Mouse (Mus musculus): ENCODE data around the gene Dnm3. TPM values are rescaled to one million over a fixed set of nuclear protein-coding genes. Genes with fewer than 3 reads are reported as not detected.

The Dnm3 gene
- polyA plus RNA-seq, 1 experiment from 2014 or later, result 7.2 TPM

DNA sequence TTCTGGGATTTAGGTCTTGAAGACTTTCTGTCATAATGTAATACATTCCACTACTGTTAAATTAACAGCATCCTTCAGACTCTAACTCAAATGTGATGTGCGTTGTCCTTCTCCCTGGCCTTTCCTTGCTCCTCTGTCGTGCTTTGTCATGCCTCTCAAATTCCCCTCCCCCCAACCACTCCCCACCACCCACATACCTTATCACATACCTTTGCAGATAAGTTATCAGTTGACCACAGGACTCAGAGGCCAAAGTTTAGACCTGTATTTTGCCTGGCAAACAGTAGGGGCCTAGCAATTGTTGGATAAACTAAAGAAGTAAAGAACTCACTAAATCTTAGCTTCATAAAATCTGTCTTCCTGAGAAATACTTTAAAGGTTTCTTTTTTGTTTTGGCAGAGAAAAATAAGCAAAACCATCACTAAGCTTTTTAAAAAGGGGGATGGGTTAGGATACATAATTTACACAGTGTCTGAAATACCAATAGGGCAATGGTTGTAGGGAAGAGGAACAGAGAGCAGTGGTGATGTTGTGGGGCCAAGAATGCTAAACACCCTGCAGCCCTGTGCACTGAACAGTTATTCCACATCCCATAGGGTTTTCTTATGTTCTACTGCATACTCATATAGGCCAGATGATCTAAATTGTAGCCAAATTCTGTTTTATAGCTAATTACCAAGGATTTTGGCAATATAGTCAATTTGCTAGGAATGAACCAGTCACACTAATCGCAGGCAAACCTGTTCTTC, 28.5 kb downstream of the Dnm3 start:
- no peak overlapping the region for H3K4me2 ChIP-seq (ENCODE audit: low read depth, low read length, severe bottlenecking)
- no peaks in the 10 kb centered on the region for H3K36me3 ChIP-seq (ENCODE audit: control insufficient read depth, insufficient read depth, low read length)
- no peaks in the 10 kb centered on the region for H3K9me3 ChIP-seq (ENCODE audit: control insufficient read depth, low read length)
- no peak overlapping the region for H3K4me3 ChIP-seq (ENCODE audit: low read depth, low read length)
- DNase-seq (ENCODE audit: low spot score) (no peak), ATAC-seq (replicated peaks; ENCODE audit: low FRiP score) (no peak)
- H3K27me3 ChIP-seq (ENCODE audit: control insufficient read depth, insufficient read depth, low read length), result no peaks in the 10 kb centered on the region
- no peak overlapping the region for H3K9ac ChIP-seq (ENCODE audit: low read length)
- no peak overlapping the region for H3K27ac ChIP-seq (ENCODE audit: low read depth, low read length)
- WGBS, result 82% methylated on average over 3 of the region's 3 CpGs
- H3K4me1 ChIP-seq (replicated peaks; ENCODE audit: control insufficient read depth, insufficient read depth, low read length), result no peaks in the 10 kb centered on the region

DNA sequence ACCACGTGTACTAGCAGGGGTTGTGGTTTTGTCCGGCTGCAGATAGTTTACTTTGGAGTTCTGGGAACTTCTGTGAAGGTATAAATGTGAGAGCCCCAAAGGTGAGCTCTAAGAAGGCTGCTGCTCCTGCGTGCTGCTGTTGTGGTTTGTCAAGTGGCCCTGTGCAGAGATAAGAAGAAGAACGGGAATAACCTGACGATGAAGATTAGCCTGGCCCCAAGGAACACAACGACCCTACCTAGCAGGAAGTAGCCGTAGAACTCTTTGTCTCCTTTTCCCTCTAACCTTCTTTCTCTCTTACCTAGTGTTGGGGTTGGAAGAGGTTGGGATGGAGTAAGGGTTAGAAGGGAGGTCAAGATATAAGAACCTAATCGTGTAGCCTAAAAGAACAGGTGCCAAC, 33.0 kb downstream of the Dnm3 start:
- Histone ChIP-seq H3K4me3 (ENCODE audit: low read depth, low read length) (no peak overlapping the region), H3K4me1 (replicated peaks; ENCODE audit: control insufficient read depth, insufficient read depth, low read length) (no peaks in the 10 kb centered on the region), H3K27ac (ENCODE audit: low read depth, low read length) (no peak overlapping the region), H3K36me3 (ENCODE audit: control insufficient read depth, insufficient read depth, low read length) (no peaks in the 10 kb centered on the region), H3K4me2 (ENCODE audit: low read depth, low read length, severe bottlenecking) (no peak overlapping the region), H3K9ac (ENCODE audit: low read length) (no peak overlapping the region), H3K27me3 (ENCODE audit: control insufficient read depth, insufficient read depth, low read length) (no peaks in the 10 kb centered on the region), H3K9me3 (ENCODE audit: control insufficient read depth, low read length) (no peaks in the 10 kb centered on the region)
- DNase-seq (ENCODE audit: low spot score), result no peak
- 88% methylated on average over 8 of the region's 8 CpGs for WGBS
- ATAC-seq (replicated peaks; ENCODE audit: low FRiP score), result no peak

DNA sequence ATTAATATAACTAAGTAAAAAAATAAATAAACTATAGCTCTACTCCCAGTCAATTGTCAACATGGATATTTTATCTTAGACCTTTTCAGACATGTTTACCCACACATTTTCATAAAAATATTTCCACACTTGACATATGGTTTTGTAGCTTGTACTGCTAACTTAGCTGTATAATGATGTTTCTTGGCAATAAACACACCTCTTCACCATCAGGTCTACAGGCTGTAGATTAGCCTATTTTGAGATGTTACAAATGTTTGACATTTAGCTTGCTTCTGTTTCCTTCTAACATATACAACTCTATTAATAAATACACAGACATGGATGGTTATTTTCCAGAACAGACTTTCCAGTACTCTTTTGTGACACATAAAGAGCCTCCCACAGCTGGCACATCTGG, 38.3 kb downstream of the Dnm3 start:
- Histone ChIP-seq H3K9me3 (ENCODE audit: control insufficient read depth, low read length) (no peaks in the 10 kb centered on the region), H3K27me3 (ENCODE audit: control insufficient read depth, insufficient read depth, low read length) (no peaks in the 10 kb centered on the region), H3K4me3 (ENCODE audit: low read depth, low read length) (no peak overlapping the region), H3K36me3 (ENCODE audit: control insufficient read depth, insufficient read depth, low read length) (no peaks in the 10 kb centered on the region), H3K9ac (ENCODE audit: low read length) (no peak overlapping the region), H3K4me2 (ENCODE audit: low read depth, low read length, severe bottlenecking) (no peak overlapping the region), H3K27ac (ENCODE audit: low read depth, low read length) (no peak overlapping the region), H3K4me1 (replicated peaks; ENCODE audit: control insufficient read depth, insufficient read depth, low read length) (no peaks in the 10 kb centered on the region)
- no peak for DNase-seq (ENCODE audit: low spot score)
- no peak for ATAC-seq (replicated peaks; ENCODE audit: low FRiP score)

DNA sequence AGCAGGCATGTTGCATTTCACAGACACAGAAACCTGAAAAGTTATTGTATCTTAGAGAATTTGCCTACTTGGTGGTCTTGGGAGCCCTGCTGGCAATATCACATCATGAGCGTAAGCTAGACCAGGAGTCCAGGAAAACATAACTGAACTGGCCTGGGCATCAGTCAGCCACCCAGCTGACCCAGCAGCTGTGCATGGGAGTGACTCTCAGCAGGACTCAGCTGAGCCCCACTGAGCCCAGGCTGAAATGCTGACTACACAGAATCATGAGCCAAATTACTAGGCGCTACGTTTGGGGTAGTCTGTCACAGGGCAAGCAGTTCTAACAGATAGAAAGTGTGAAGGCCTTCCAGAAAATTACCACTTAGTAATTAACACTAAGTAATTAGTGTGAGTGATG, 41.2 kb downstream of the Dnm3 start:
- no peaks in the 10 kb centered on the region for H3K36me3 ChIP-seq (ENCODE audit: control insufficient read depth, insufficient read depth, low read length)
- H3K9ac ChIP-seq (ENCODE audit: low read length), result no peak overlapping the region
- no peak overlapping the region for H3K27ac ChIP-seq (ENCODE audit: low read depth, low read length)
- DNase-seq (ENCODE audit: low spot score), result no peak
- ATAC-seq (replicated peaks; ENCODE audit: low FRiP score), result no peak
- WGBS, result 75% methylated on average over 3 of the region's 3 CpGs
- no peak overlapping the region for H3K4me2 ChIP-seq (ENCODE audit: low read depth, low read length, severe bottlenecking)
- no peaks in the 10 kb centered on the region for H3K9me3 ChIP-seq (ENCODE audit: control insufficient read depth, low read length)
- H3K27me3 ChIP-seq (ENCODE audit: control insufficient read depth, insufficient read depth, low read length), result no peaks in the 10 kb centered on the region
- no peak overlapping the region for H3K4me3 ChIP-seq (ENCODE audit: low read depth, low read length)
- no peaks in the 10 kb centered on the region for H3K4me1 ChIP-seq (replicated peaks; ENCODE audit: control insufficient read depth, insufficient read depth, low read length)

DNA sequence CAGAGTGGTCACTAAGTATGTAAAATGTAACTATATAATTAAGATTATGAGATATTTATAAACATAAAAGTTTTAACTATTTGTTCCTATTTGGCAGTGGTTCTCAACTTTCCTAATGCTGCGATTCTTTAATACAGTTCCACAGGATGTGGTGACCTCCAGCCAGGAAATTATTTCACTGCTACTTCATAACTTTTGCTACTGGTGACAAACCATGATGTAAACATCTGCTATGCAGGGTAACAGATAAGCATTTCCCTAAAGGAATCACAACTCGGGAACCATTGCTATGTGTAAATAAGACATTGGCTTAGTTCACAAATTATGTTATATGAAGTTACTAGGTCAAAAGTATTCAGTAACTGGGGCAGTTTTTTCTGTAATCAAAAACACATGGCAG, 48.9 kb downstream of the Dnm3 start:
- H3K36me3 ChIP-seq (ENCODE audit: control insufficient read depth, insufficient read depth, low read length), result no peaks in the 10 kb centered on the region
- no peak overlapping the region for H3K9ac ChIP-seq (ENCODE audit: low read length)
- WGBS, result 81% methylated on average over 2 of the region's 2 CpGs
- no peaks in the 10 kb centered on the region for H3K4me1 ChIP-seq (replicated peaks; ENCODE audit: control insufficient read depth, insufficient read depth, low read length)
- no peaks in the 10 kb centered on the region for H3K27me3 ChIP-seq (ENCODE audit: control insufficient read depth, insufficient read depth, low read length)
- no peaks in the 10 kb centered on the region for H3K9me3 ChIP-seq (ENCODE audit: control insufficient read depth, low read length)
- no peak overlapping the region for H3K4me2 ChIP-seq (ENCODE audit: low read depth, low read length, severe bottlenecking)
- no peak overlapping the region for H3K4me3 ChIP-seq (ENCODE audit: low read depth, low read length)
- no peak overlapping the region for H3K27ac ChIP-seq (ENCODE audit: low read depth, low read length)
- DNase-seq (ENCODE audit: low spot score) (no peak), ATAC-seq (replicated peaks; ENCODE audit: low FRiP score) (no peak)

DNA sequence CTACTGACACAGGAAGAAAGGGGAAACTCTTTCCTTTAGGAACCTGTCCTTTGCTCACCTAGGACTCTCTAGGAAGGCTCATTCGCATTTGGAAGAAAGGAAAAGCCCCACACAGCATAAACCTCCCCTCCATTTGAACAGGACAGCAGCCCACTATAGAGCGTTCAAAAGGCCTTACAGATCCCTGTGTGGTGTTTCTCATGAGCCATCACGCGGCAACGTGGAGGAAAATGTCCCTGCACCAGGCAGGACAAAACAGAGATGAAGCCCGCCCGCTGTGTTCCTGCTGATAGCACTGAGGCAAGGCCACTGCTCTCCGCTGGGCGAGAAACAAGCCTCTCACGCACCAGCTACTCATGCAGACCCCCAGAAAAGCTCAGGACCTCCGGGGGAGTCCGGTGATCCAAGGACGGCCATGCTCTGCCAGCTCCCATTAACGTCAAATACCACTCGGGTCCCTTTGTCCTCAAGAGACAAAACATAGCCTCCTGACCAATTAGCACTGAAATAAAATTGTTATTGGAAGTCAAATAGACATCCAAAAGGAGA, 51.8 kb downstream of the Dnm3 start:
- Histone ChIP-seq H3K4me3 (ENCODE audit: low read depth, low read length) (no peak overlapping the region), H3K36me3 (ENCODE audit: control insufficient read depth, insufficient read depth, low read length) (no peaks in the 10 kb centered on the region), H3K9me3 (ENCODE audit: control insufficient read depth, low read length) (no peaks in the 10 kb centered on the region), H3K27ac (ENCODE audit: low read depth, low read length) (no peak overlapping the region), H3K27me3 (ENCODE audit: control insufficient read depth, insufficient read depth, low read length) (no peaks in the 10 kb centered on the region), H3K9ac (ENCODE audit: low read length) (no peak overlapping the region), H3K4me1 (replicated peaks; ENCODE audit: control insufficient read depth, insufficient read depth, low read length) (no peaks in the 10 kb centered on the region), H3K4me2 (ENCODE audit: low read depth, low read length, severe bottlenecking) (no peak overlapping the region)
- WGBS, result 41% methylated on average over 15 of the region's 15 CpGs
- DNase-seq (ENCODE audit: low spot score), result peak; percentile 51
- ATAC-seq (replicated peaks; ENCODE audit: low FRiP score), result no peak

DNA sequence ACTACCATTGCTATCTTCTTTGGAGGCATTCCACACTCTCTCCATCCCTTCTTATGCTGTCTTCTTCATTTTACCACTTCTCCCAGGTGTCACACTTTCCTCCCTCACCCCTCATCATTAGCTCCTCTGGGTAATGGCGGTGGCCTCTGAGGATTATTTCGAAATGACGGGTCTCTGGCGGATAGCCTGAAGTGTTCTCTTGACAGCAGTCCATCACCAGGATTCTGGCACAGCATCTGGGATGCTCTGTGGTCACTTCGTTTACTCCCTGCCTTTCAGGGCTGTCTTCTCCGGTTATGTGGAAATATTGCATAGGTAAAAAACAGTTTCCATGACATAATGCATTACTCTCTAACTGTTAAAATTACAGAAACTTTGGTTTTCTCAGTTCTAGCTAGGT, 55.0 kb downstream of the Dnm3 start:
- 84% methylated on average over 6 of the region's 6 CpGs for WGBS
- Histone ChIP-seq H3K9ac (ENCODE audit: low read length) (no peak overlapping the region), H3K9me3 (ENCODE audit: control insufficient read depth, low read length) (no peaks in the 10 kb centered on the region), H3K36me3 (ENCODE audit: control insufficient read depth, insufficient read depth, low read length) (no peaks in the 10 kb centered on the region), H3K4me1 (replicated peaks; ENCODE audit: control insufficient read depth, insufficient read depth, low read length) (no peaks in the 10 kb centered on the region), H3K4me2 (ENCODE audit: low read depth, low read length, severe bottlenecking) (no peak overlapping the region), H3K27ac (ENCODE audit: low read depth, low read length) (no peak overlapping the region), H3K4me3 (ENCODE audit: low read depth, low read length) (no peak overlapping the region), H3K27me3 (ENCODE audit: control insufficient read depth, insufficient read depth, low read length) (no peaks in the 10 kb centered on the region)
- ATAC-seq (replicated peaks; ENCODE audit: low FRiP score) (no peak), DNase-seq (ENCODE audit: low spot score) (no peak)

DNA sequence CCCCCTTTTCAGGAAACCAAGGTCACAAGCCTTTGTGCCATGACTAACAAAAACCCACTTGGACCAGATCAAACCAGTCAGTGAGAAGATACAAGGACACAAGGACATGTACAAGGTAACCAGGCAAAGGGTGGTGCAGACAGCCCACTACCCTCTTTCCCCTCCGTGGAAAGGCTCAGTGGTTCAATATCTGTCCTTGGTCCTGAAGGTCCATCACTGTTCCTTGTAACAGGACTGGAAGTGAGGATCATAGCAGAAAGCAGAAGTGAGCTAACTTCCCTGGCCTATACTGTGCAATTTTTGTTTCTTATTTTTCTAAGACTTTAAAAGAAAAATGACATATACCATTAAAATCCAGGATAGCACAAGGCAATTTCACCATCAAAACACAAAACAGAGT, 64.0 kb downstream of the Dnm3 start:
- no peak overlapping the region for H3K9ac ChIP-seq (ENCODE audit: low read length)
- 18% methylated on average over 1 of the region's 1 CpGs for WGBS
- H3K27me3 ChIP-seq (ENCODE audit: control insufficient read depth, insufficient read depth, low read length), result no peaks in the 10 kb centered on the region
- no peak overlapping the region for H3K27ac ChIP-seq (ENCODE audit: low read depth, low read length)
- no peaks in the 10 kb centered on the region for H3K36me3 ChIP-seq (ENCODE audit: control insufficient read depth, insufficient read depth, low read length)
- no peak overlapping the region for H3K4me3 ChIP-seq (ENCODE audit: low read depth, low read length)
- H3K9me3 ChIP-seq (ENCODE audit: control insufficient read depth, low read length), result no peaks in the 10 kb centered on the region
- ATAC-seq (replicated peaks; ENCODE audit: low FRiP score) (no peak), DNase-seq (ENCODE audit: low spot score) (no peak)
- H3K4me2 ChIP-seq (ENCODE audit: low read depth, low read length, severe bottlenecking), result no peak overlapping the region
- H3K4me1 ChIP-seq (replicated peaks; ENCODE audit: control insufficient read depth, insufficient read depth, low read length), result peaks cover 2% of the 10 kb centered on the region; the same call in 1 of the 2 replicates

DNA sequence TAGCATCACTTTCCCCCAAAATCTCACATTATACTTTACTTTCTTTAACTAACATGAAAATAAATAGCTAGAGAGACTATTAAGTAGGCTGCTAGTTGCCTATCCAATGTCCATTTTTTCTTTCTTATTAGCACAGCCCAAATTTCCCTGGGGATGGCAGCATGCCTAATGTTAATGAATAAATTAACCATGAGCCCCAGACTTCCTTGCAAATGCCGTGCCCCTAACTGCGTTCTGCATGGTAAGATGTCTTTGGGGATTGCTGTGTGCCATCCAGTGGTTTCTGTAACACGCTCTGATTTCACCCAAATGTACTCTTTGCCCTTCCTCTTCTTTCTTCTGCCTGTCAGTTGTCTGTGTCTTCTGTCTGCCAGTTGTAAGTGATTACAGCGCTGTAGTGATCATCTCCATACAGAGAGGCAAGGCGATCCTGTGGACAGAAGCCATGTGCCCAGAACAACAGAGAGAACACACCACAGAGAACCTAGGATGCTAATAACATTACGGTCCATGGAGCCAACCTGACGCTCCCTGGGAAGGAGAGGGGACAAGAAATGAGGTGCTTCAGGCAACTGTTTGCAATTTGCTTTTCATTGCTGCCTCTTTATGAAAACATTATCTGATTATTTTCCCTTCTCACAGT, 64.9 kb downstream of the Dnm3 start:
- peaks cover 2% of the 10 kb centered on the region; the same call in 1 of the 2 replicates for H3K4me1 ChIP-seq (replicated peaks; ENCODE audit: control insufficient read depth, insufficient read depth, low read length)
- no peak overlapping the region for H3K27ac ChIP-seq (ENCODE audit: low read depth, low read length)
- DNase-seq (ENCODE audit: low spot score), result no peak
- H3K4me3 ChIP-seq (ENCODE audit: low read depth, low read length), result no peak overlapping the region
- no peak for ATAC-seq (replicated peaks; ENCODE audit: low FRiP score)
- no peaks in the 10 kb centered on the region for H3K27me3 ChIP-seq (ENCODE audit: control insufficient read depth, insufficient read depth, low read length)
- H3K9me3 ChIP-seq (ENCODE audit: control insufficient read depth, low read length), result no peaks in the 10 kb centered on the region
- no peak overlapping the region for H3K9ac ChIP-seq (ENCODE audit: low read length)
- no peaks in the 10 kb centered on the region for H3K36me3 ChIP-seq (ENCODE audit: control insufficient read depth, insufficient read depth, low read length)
- H3K4me2 ChIP-seq (ENCODE audit: low read depth, low read length, severe bottlenecking), result no peak overlapping the region
- WGBS, result 72% methylated on average over 7 of the region's 7 CpGs

Measured in forebrain, embryonic 11.5 days (tissue).